ENCODE assay signal across 12 mouse cellular contexts in the genomic region with DNA sequence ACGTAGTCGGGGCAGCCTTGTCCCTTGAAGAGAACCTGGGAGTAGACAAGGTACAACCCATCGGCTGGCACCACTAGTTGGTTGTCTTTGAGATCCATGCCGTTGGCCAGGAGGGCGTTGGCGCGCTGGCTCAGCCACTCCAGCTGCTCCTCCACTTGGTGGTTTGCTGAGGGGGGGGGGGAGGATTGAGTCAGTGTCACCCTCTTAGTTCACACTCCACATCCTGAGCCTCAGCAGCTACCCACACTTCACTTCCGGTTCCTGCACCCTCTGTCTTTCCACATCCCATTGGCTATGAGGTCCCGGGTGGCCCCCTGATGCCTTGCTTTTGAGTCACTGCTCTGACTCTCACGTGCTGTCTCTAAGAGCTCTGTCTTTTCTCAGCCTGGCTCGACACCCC. TPM values are rescaled to one million over a fixed set of nuclear protein-coding genes. Genes with fewer than 3 reads are reported as not detected.
DNase-seq lines count a peak whose midpoint lies in the region; ATAC-seq and TF ChIP-seq lines count a peak whose summit lies in the region.
"Had no signal": no experiment of that assay in that cellular context is flagged by ENCODE, and none has a peak within 500 bp of the region (broad histone marks: within the 10 kb centered on the region; RNA-seq: fewer than 3 reads in every experiment).

No protein-coding gene starts in this region.

- H3K79me3 ChIP-seq in C2C12 (ENCODE audit: low read depth), result no peaks in the 10 kb centered on the region

- no peak overlapping the region for H3K4me3 ChIP-seq in C2C12 (ENCODE audit: insufficient read depth, poor library complexity, severe bottlenecking)
- H3K4me3 ChIP-seq: embryonic facial prominence, embryonic 13.5 days; heart, adult 2 months; layer of hippocampus, adult 2 months; midbrain, embryonic 13.5 days had no signal

- TF ChIP-seq CTCF in C2C12 (IDR thresholded peaks at IDR 0.05; ENCODE audit: control insufficient read depth, insufficient read depth, insufficient read length), result no peak

- DNase-seq in 416B (ENCODE audit: low read depth) (peak; percentile 99), liver (peak; percentile 43)
- no peak for DNase-seq in cerebellum, adult 9-10 months
- no peak for DNase-seq in urinary bladder, postnatal 36 days (ENCODE audit: low spot score in 2 of 2)
- no peak for DNase-seq in frontal cortex, postnatal 36 days (ENCODE audit: low spot score in 2 of 2)

- H3K79me2 ChIP-seq in C2C12 (ENCODE audit: control insufficient read depth, insufficient read depth), result no peaks in the 10 kb centered on the region

- H3K36me3 ChIP-seq in C2C12 (ENCODE audit: control insufficient read depth, insufficient read depth), result no peaks in the 10 kb centered on the region
- H3K36me3 ChIP-seq: embryonic facial prominence, embryonic 13.5 days; midbrain, embryonic 13.5 days had no signal

- H3K27me3 ChIP-seq in C2C12 (ENCODE audit: control insufficient read depth, insufficient read depth, insufficient read length), result no peaks in the 10 kb centered on the region

- H3ac ChIP-seq in C2C12 (ENCODE audit: control insufficient read depth, insufficient read length, low read depth), result no peak overlapping the region

- ATAC-seq in neutrophil, adult 5-6 weeks (ENCODE audit: extremely low read depth, insufficient number of reproducible peaks, low FRiP score, poor library complexity, severe bottlenecking), result peak; percentile 67
- ATAC-seq: midbrain, embryonic 13.5 days had no signal

TF ChIP-seq in C2C12, 6 proteins besides CTCF, POLR2A, EP300 and RAD21:
- no peak for TF ChIP-seq CEBPB (IDR thresholded peaks at IDR 0.05; ENCODE audit: low read depth)
- peak; percentile 35 for TF ChIP-seq MAX (IDR thresholded peaks at IDR 0.05)
- no peak for TF ChIP-seq FOSL1 (IDR thresholded peaks at IDR 0.05; ENCODE audit: insufficient read depth, low read length, poor library complexity, severe bottlenecking)
- peak; percentile 17 for TF ChIP-seq MYOD1 (IDR thresholded peaks at IDR 0.05; ENCODE audit: control insufficient read depth, insufficient read length, low read depth)
- TF ChIP-seq USF1 (IDR thresholded peaks at IDR 0.05; ENCODE audit: low read depth), result no peak
- no peak for TF ChIP-seq MYOG (IDR thresholded peaks at IDR 0.05; ENCODE audit: control insufficient read depth, extremely low read depth, insufficient read length)
TF ChIP-seq in C2C12: peak in this region for 2.

RNA-seq across cellular contexts. Expression of a gene that starts 1.4 kb away (rescaled TPM):
- not detected for polyA plus RNA-seq in C2C12 (2012; fragmentation: generic; extraction: Trizol)
- total RNA-seq in neutrophil, adult 5-6 weeks (2017), result 16.4 and 18.2 TPM in 2 replicates
- total RNA-seq: layer of hippocampus, adult 2 months had no signal
- polyA plus RNA-seq: midbrain, embryonic 13.5 days had no signal

RNA-seq across cellular contexts. Expression of a gene that starts 4.8 kb away (rescaled TPM):
- 0.07 TPM for polyA plus RNA-seq in C2C12 (2012; fragmentation: generic; extraction: Trizol)
- 6.6 and 9.9 TPM in 2 replicates for total RNA-seq in neutrophil, adult 5-6 weeks (2017)

RNA-seq across cellular contexts. Expression of a gene that starts 6.2 kb away (rescaled TPM):
- polyA plus RNA-seq in C2C12 (2012; fragmentation: generic; extraction: Trizol), result not detected
- total RNA-seq in neutrophil, adult 5-6 weeks (2017), result 212 and 285 TPM in 2 replicates

RNA-seq across cellular contexts. Expression of a gene that starts 12.2 kb away (rescaled TPM):
- 0.92 TPM for polyA plus RNA-seq in C2C12 (2012; fragmentation: generic; extraction: Trizol)
- 534 and 685 TPM in 2 replicates for total RNA-seq in neutrophil, adult 5-6 weeks (2017)

RNA-seq across cellular contexts. Expression of a gene that starts 20.2 kb away (rescaled TPM):
- not detected for polyA plus RNA-seq in C2C12 (2012; fragmentation: generic; extraction: Trizol)
- total RNA-seq in neutrophil, adult 5-6 weeks (2017), result 2.1 TPM in 1 of 2 replicates, not detected in the other
- total RNA-seq: heart, adult 2 months; layer of hippocampus, adult 2 months had no signal
- polyA plus RNA-seq: brain, embryonic 14.5 days; embryonic facial prominence, embryonic 13.5 days had no signal

Comparison
In these comparisons a context has a peak if more than half of its experiments do, and no peak if none do; other contexts are left out.
1. DNase-seq: peak in 416B (single experiment) and liver (single experiment); none in cerebellum, adult 9-10 months (single experiment), urinary bladder, postnatal 36 days (0 of 2) and frontal cortex, postnatal 36 days (0 of 2).